Mouse (Mus musculus): ENCODE data around the gene Fkrp. TPM values are rescaled to one million over a fixed set of nuclear protein-coding genes. Genes with fewer than 3 reads are reported as not detected.

Gene Fkrp
- 8.4 and 11.1 TPM in 2 replicates for polyA plus RNA-seq (2012; ENCODE audit: insufficient read depth, insufficient read length, missing spikeins)

DNA sequence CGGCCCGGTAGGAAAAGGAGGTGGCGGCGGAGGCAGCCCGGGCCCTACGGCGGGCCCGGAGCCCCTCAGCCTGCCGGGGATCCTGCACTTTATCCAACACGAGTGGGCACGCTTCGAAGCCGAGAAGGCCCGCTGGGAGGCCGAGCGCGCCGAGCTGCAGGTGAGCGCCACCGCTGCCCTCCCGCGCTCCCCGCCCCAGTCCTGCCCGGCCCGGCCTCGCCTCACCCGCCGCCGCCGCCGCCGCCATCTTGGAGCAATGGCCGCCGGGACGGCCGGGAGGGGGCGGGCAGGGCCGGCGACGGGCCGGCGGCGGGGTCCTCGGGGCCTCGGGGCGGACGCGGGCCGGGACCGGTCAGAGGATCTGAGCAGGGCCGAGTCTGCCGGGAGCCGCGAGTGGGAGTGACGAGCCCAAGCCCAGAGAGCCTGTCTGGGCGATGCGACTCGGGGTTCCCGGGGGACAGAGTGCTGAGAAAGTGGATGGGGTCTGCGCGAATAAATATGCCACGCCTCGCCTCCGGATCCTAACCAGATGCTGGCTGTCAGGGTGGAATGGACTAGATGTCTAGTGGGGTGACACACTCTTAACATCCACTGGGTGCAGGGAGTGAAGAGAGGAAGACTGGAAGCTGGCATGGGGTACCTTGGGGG lies at the start of gene Fkrp:
Gene Fkrp, minus strand, starts transcription at position 258 of the 648 bp plus-strand sequence.
- Histone ChIP-seq H3K27ac (replicated peaks; ENCODE audit: low read depth, low read length) (peak within 1 kb of the TSS; percentile 89), H3K4me1 (ENCODE audit: control insufficient read depth, insufficient read depth, insufficient read length, low read length) (peaks cover 17% of the 10 kb centered on the region), H3K4me3 (ENCODE audit: insufficient read depth, low read depth, low read length) (peak within 1 kb of the TSS; percentile 70)

- no peak overlapping the region for H3K27ac ChIP-seq (replicated peaks; ENCODE audit: low read depth, low read length)
- no peaks in the 10 kb centered on the region; the same call in 1 of the 2 replicates for H3K4me1 ChIP-seq (ENCODE audit: control insufficient read depth, insufficient read depth, insufficient read length, low read length)
- no peak overlapping the region for H3K4me3 ChIP-seq (ENCODE audit: insufficient read depth, low read depth, low read length)
Observed at GRCm38 (mm10) chr7:16859902-16860651, 43.5 kb upstream of the Fkrp start.

GRCm38 (mm10) chr7:16858336-16858735 lies 41.8 kb upstream of the Fkrp start:
- H3K4me1 ChIP-seq (ENCODE audit: control insufficient read depth, insufficient read depth, insufficient read length, low read length), result peaks cover 7% of the 10 kb centered on the region
- H3K27ac ChIP-seq (replicated peaks; ENCODE audit: low read depth, low read length), result no peak overlapping the region
- no peak overlapping the region for H3K4me3 ChIP-seq (ENCODE audit: insufficient read depth, low read depth, low read length)

DNA sequence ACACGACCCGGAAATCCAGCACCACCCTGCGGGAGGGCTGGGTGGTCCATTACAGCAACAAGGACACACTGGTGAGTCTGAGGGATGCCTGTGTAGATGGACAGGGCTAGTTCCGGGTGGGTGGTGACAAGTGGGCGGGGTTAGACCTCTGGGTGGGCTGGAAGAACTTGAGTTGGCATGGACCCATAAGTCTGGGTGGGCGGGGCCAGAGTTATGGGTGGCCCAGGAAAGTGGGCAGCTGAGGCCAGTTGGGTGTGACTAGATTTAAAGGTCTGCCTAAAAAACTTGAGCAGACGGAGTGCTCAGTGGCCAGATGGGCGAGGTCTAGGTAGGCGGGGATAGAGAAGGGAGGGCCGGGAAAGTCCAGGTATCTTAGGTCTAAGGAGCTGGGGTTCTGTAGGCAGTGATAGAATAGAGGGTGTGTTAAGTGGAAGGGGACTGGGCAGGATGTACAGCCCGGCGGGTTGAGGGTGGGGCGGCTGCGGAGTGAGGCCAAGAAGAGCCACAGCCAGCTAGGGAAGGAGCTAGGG lies 36.8 kb upstream of the Fkrp start:
- H3K27ac ChIP-seq (replicated peaks; ENCODE audit: low read depth, low read length), result peak overlapping the region; percentile 54; the same call in 1 of the 2 replicates

GRCm38 (mm10) chr7:16851636-16852035 lies 35.1 kb upstream of the Fkrp start:
- Histone ChIP-seq H3K4me1 (ENCODE audit: control insufficient read depth, insufficient read depth, insufficient read length, low read length) (peaks cover 11% of the 10 kb centered on the region), H3K27ac (replicated peaks; ENCODE audit: low read depth, low read length) (peak overlapping the region; percentile 87), H3K4me3 (ENCODE audit: insufficient read depth, low read depth, low read length) (no peak overlapping the region)

More for the DNA sequence above, 36.8 kb upstream of the Fkrp start:
- Histone ChIP-seq H3K4me1 (ENCODE audit: control insufficient read depth, insufficient read depth, insufficient read length, low read length) (peaks cover 11% of the 10 kb centered on the region), H3K4me3 (ENCODE audit: insufficient read depth, low read depth, low read length) (no peak overlapping the region)

DNA sequence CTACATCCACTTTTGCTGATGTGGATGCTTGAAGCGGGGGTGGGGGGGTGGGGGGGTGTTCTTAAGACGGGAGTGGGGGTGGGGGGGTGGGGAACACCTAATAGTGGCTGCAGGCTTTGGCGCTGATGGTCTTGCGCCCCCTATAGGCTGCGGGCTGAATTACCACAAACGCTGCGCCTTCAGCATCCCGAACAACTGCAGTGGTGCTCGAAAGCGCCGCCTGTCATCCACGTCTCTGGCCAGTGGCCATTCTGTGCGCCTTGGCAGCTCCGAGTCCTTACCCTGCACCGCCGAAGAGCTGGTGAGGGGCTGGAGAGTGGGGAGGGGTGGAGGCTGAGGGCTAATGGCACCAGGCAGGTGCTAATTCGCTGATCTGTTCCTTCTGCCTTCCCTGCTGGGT lies 32.0 kb upstream of the Fkrp start:
- Histone ChIP-seq H3K4me3 (ENCODE audit: insufficient read depth, low read depth, low read length) (no peak overlapping the region), H3K4me1 (ENCODE audit: control insufficient read depth, insufficient read depth, insufficient read length, low read length) (peaks cover 5% of the 10 kb centered on the region), H3K27ac (replicated peaks; ENCODE audit: low read depth, low read length) (no peak overlapping the region)

DNA sequence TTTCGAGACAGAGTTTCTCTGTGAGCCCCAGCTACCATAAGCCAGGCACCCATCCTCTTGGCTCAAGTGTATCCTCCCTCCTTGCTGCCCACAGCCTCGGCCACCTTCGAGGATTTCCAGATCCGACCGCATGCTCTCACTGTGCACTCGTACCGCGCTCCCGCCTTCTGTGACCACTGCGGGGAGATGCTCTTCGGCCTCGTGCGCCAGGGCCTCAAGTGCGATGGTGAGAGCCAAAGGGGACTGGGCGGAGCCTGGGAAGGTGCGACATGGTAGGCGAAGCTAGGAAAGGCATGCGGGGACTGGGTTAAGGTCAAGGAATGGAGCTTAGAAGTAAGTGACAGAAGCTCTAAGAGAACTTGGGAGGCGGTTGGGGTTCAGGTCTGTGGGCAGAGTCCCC lies 31.0 kb upstream of the Fkrp start:
- peak overlapping the region; percentile 0; the same call in 1 of the 2 replicates for H3K27ac ChIP-seq (replicated peaks; ENCODE audit: low read depth, low read length)
- H3K4me3 ChIP-seq (ENCODE audit: insufficient read depth, low read depth, low read length), result no peak overlapping the region
- H3K4me1 ChIP-seq (ENCODE audit: control insufficient read depth, insufficient read depth, insufficient read length, low read length), result peaks cover 3% of the 10 kb centered on the region; the same call in 1 of the 2 replicates

DNA sequence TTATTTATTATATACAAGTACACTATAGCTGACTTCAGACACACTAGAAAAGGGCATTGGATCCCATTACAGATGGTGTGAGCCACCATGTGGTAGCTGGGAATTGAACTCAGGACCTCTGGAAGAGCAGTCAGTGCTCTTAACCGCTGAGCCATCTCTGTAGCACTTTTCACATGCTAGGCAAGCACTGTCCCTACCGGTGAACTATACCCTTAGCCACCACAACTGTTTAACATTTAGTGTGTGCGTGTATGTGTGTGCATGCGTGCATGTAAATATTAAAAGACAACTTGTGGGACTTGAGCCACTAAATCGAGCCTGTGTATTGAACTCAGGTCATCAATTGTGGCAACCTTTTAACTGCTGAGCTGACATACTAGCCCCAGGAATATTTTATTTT lies 30.2 kb upstream of the Fkrp start:
- H3K4me1 ChIP-seq (ENCODE audit: control insufficient read depth, insufficient read depth, insufficient read length, low read length), result peaks cover 4% of the 10 kb centered on the region; the same call in 1 of the 2 replicates
- no peak overlapping the region for H3K27ac ChIP-seq (replicated peaks; ENCODE audit: low read depth, low read length)
- H3K4me3 ChIP-seq (ENCODE audit: insufficient read depth, low read depth, low read length), result no peak overlapping the region

DNA sequence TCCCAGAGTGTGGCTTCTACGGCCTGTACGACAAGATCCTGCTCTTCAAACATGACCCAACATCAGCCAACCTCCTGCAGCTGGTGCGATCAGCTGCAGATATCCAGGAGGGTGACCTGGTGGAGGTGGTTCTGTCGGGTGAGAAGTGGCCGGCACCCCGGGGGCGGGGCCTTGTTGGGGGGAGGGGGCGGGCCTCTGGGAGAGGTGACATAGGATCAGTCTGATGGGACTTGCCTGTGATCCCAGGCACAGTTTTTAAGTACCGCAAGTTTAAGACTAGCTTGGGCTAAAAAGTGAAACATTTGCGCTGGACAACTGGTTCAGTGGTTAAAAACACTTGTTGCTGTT lies 29.3 kb upstream of the Fkrp start:
- Histone ChIP-seq H3K27ac (replicated peaks; ENCODE audit: low read depth, low read length) (peak overlapping the region; percentile 99), H3K4me1 (ENCODE audit: control insufficient read depth, insufficient read depth, insufficient read length, low read length) (peaks cover 4% of the 10 kb centered on the region), H3K4me3 (ENCODE audit: insufficient read depth, low read depth, low read length) (peak overlapping the region; percentile 61)

GRCm38 (mm10) chr7:16845072-16845819 lies 28.7 kb upstream of the Fkrp start:
- Histone ChIP-seq H3K4me1 (ENCODE audit: control insufficient read depth, insufficient read depth, insufficient read length, low read length) (peaks cover 4% of the 10 kb centered on the region), H3K27ac (replicated peaks; ENCODE audit: low read depth, low read length) (peak overlapping the region; percentile 99), H3K4me3 (ENCODE audit: insufficient read depth, low read depth, low read length) (peak overlapping the region; percentile 93)

- peaks cover 4% of the 10 kb centered on the region for H3K4me1 ChIP-seq (ENCODE audit: control insufficient read depth, insufficient read depth, insufficient read length, low read length)
- H3K27ac ChIP-seq (replicated peaks; ENCODE audit: low read depth, low read length), result peak overlapping the region; percentile 98
- H3K4me3 ChIP-seq (ENCODE audit: insufficient read depth, low read depth, low read length), result peak overlapping the region; percentile 93
Observed at GRCm38 (mm10) chr7:16844696-16845071, 28.2 kb upstream of the Fkrp start.

DNA sequence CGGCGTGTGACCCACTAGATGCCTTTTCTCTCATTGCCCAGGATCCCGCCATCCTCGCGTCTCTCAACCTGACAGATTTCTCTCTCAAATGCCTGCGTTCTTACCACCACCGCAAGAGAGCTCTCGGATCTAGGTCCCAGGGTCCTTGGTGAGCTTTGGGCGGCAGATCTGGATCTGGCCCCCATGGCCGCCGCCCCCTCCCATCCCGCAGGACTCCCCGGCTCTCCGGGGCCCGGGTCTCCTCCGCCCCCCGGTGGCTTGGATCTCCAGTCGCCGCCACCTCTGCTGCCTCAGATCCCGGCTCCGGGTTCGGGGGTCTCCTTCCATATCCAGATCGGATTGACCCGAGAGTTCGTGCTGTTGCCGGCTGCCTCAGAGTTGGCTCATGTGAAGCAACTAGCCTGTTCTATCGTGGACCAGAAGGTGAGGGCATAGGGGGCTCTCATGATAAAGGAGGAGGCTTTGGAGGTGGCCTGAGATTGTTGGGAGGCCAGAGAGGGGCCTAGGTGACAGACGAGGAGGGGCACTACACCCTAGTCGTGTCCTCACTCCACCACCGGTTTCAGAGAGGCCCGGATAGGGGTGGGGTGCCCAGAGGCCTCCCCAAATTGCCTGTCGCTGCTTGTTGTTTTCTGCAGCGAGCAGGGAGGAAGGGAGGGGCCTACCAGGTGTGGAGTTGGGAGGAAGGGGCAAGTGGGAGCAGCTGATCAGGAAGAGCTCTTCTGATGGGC lies 27.1 kb upstream of the Fkrp start:
- H3K27ac ChIP-seq (replicated peaks; ENCODE audit: low read depth, low read length), result peak overlapping the region; percentile 98
- H3K4me3 ChIP-seq (ENCODE audit: insufficient read depth, low read depth, low read length), result peak overlapping the region; percentile 93
- peaks cover 4% of the 10 kb centered on the region for H3K4me1 ChIP-seq (ENCODE audit: control insufficient read depth, insufficient read depth, insufficient read length, low read length)

- Histone ChIP-seq H3K4me1 (ENCODE audit: control insufficient read depth, insufficient read depth, insufficient read length, low read length) (peaks cover 4% of the 10 kb centered on the region), H3K27ac (replicated peaks; ENCODE audit: low read depth, low read length) (peak within 1 kb of the TSS; percentile 98), H3K4me3 (ENCODE audit: insufficient read depth, low read depth, low read length) (peak within 1 kb of the TSS; percentile 93)
Observed at GRCm38 (mm10) chr7:16842645-16843063, 26.1 kb upstream of the Fkrp start, which contains the start of gene Prkd2. Gene Prkd2 (plus strand): TSS chr7:16842902.

All from brown adipose tissue, adult 24 weeks (tissue).